Mouse (Mus musculus) heart, adult 9 months (tissue): ENCODE measurements around the gene Pip5kl1.
A peak's percentile ranks its signal among the peaks of the same experiment; 100 is the strongest.

Source experiments
- DNase-seq, 2 experiments: peaks; one replicate each; pipeline ENCODE4 v3.0.0; 2022; ENCODE audit warnings: low spot score in 2 of 2

Gene Pip5kl1

DNA sequence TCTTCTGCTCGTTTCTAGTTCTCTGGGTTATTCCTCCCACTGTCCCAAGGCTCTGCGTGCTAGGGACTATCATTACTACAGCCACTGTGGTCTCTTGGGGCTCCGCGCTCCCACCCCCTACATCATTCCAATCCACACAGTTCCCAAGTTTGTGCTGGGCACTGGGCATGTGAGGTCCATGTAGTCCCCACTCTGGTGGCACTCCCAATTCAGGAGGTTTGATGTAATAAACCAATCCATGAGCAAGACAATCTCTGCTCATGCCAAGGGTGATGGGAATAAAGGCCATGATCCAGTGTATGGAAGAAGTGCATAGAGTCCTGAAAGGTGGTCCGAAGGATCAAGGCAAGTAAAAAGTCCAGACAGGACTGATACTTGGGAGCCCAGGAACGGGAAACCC is at the start of gene Pip5kl1:
Gene Pip5kl1 (plus strand): TSS at position 301 of the 400 bp plus-strand sequence.
- no peak for DNase-seq

- no peak for DNase-seq
Measured at GRCm38 (mm10) chr2:32525816-32526215, 48.8 kb upstream of the Pip5kl1 start.

DNA sequence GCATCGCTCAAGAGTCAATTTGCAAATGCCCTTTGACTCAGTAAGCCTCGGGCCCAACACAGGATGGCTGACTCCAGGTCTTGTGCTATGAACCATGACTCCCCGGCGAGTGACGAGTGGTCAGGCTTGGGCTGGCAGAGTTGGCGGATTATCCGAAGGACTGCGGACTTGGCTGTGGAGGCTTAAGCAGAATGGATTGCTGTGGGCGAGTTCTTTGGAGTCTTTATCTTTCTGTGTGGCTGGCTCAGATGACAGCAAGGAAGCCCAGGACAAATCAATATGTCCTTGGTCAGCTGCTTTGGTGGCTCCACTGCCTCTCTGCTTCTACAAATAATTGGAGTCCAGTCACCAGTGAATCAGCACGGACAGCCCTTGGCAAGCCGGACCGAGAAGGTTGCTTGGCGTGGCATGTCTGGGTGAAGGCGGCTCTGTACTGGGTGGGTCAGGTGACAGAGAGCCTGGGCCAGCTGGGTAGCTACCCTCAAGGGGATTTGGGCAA is 47.1 kb upstream of the Pip5kl1 start:
- DNase-seq: no peak

DNA sequence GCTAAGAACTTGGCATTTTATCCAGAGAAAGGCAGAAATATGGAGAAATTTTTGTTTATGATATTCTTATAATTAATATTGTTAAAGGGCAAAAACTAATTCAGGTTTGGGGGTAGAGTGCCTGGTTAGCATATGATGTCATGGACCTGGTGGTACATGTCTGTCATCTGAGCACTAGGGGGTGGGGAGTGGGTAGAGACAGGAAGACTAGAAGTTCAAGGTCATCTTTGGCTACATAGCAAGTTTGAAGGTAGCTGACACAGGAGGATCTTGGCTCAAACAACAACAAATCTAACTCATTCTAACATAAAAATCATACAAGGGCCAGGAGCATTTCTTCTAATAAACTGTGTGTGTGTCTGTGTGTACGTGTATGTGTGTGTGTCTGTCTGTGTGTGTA is 46.3 kb upstream of the Pip5kl1 start:
- no peak for DNase-seq

DNA sequence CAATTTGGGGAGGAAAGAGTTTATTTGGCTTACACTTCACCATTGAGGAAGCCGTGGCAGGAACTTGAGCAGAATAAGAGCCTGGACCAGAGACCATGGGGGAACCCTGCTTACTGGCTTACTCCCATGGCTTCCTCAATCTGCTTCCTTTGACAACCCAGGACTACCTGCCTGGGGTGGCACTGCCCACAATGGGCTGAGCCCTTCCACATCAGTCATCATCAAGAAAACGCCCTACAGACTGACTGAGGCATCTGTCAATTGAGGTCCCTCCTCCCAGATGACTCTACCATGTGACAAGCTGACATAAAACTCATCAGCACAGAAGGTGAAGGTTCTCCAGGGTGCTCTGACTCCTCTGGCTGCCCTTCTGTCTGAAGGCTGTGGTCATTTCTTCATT is 44.1 kb upstream of the Pip5kl1 start:
- DNase-seq: no peak

DNA sequence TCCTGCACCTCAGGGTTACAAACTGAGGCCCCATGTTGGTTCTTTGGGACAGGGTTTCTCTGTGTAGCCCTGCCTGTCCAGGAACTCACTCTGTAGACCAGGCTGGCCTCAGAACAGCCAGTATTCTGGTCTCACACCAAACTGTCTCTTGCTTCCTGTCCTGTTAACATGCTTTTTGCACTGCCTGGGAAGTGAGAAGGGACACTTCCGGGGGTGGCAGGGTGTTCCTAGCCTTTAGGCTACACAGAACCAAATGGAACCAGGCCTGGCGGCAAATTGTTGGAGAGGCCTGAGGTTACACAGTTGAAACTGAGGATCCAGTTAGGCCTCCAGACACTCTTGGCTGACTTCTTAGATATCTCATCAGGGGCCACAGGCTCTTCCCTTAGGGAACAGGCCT is 41.4 kb upstream of the Pip5kl1 start:
- no peak for DNase-seq

GRCm38 (mm10) chr2:32534061-32534732 is 40.4 kb upstream of the Pip5kl1 start:
- peak; percentile 61 to 70 for DNase-seq

DNA sequence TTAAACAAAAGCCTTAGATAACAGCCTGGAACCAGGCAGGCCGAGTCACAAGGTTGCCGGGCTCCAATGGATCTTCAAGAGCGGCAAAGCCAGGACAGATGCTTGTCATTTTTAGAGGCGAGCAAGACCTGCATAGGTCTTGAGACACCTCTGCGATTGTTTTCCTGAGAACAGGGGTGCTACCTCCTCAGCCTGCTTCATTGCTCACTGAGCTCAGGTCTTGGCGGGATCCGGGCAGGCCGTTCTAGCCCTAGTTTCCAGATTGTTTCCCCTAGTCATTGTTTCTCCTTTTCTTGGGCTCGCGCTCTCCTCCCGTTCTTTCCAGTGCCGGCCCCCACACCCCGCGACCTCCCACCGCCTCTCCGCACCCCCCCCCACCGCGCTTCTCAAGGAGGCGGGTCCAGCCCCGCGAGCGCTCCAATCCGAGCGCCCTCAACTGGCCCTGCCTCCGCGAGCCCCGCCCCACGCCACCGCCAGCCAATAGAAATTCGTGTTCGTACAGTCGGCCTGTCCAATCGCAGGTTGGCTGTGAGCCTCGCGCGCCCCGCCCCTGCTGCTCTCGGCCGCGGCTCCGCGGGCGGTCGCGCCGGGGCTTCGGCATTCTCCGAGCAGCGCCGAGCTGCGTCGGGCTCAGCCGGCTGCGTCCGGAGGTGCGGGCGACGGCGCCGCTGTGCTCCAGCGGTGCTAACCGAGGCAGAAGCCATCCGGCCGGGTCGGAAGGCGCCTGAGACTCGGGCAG is 39.7 kb upstream of the Pip5kl1 start, which contains the start of gene Fam102a:
Gene Fam102a (plus strand): TSS at position 600 of the 739 bp plus-strand sequence.
- DNase-seq: peak; percentile 96 to 98

- peak; percentile 43 to 53 for DNase-seq
Measured at GRCm38 (mm10) chr2:32535501-32535991, 39.1 kb upstream of the Pip5kl1 start.

DNA sequence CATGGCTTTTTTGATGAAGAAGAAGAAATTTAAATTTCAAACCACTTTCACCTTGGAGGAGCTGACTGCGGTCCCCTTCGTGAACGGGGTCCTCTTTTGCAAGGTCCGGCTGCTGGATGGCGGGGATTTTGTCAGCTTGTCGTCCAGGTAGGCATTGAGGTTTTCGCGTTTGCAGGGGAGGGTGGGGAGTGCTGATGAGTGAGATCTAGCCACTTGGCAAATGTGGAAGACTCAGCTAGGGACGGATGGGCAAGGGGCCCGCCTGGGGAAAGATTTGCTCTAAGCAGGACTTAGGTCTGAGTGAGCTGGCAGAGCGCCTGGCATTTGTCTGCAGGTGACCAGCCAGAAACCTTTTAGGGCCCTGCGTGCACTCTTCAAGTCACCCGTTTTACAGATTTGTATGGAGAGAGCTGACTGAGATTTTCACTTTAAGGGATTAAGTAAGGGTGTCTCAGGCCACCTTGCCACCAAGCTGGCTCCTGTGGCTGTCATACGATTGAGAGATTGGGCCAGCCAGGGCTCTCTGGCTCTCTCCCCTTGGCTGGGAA is 38.4 kb upstream of the Pip5kl1 start:
- no peak for DNase-seq

- DNase-seq: peak; percentile 58 to 62
Measured at GRCm38 (mm10) chr2:32536634-32537359, 37.8 kb upstream of the Pip5kl1 start.

GRCm38 (mm10) chr2:32537360-32537905 is 37.2 kb upstream of the Pip5kl1 start:
- DNase-seq: peak in 1 of 2 experiments; percentile 39

GRCm38 (mm10) chr2:32537941-32538340 is 36.7 kb upstream of the Pip5kl1 start:
- DNase-seq: peak; percentile 48 to 62

GRCm38 (mm10) chr2:32538461-32538860 is 36.1 kb upstream of the Pip5kl1 start:
- DNase-seq: no peak

GRCm38 (mm10) chr2:32539452-32539981 is 35.1 kb upstream of the Pip5kl1 start:
- no peak for DNase-seq

- DNase-seq: no peak
Measured at GRCm38 (mm10) chr2:32541333-32541908, 33.2 kb upstream of the Pip5kl1 start.

GRCm38 (mm10) chr2:32541986-32542573 is 32.5 kb upstream of the Pip5kl1 start:
- DNase-seq: no peak

GRCm38 (mm10) chr2:32543031-32543449 is 31.6 kb upstream of the Pip5kl1 start:
- no peak for DNase-seq

GRCm38 (mm10) chr2:32546951-32547350 is 27.6 kb upstream of the Pip5kl1 start:
- DNase-seq: no peak

DNA sequence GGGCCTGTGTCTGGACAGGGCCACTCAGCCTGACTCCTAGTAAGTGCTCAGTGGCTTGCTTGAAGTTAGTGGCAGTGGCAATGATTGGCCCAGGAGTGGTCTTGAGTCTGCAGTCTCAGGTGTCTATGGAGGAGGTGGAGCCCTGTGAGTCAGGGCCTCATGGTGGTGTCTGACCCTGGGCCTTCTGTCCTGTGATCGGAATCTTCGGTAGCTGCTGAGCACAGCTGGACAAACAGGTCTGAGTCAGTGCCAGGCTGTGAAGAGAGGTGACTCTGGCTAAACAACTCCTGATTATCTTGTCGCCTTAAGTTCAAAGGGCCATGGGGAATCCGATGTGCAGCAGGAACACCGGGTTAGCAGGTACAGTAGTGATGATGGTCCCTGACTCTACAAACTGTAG is 27.2 kb upstream of the Pip5kl1 start:
- DNase-seq: no peak
